Mouse (Mus musculus): ENCODE results near the gene Tyw1.

DNA sequence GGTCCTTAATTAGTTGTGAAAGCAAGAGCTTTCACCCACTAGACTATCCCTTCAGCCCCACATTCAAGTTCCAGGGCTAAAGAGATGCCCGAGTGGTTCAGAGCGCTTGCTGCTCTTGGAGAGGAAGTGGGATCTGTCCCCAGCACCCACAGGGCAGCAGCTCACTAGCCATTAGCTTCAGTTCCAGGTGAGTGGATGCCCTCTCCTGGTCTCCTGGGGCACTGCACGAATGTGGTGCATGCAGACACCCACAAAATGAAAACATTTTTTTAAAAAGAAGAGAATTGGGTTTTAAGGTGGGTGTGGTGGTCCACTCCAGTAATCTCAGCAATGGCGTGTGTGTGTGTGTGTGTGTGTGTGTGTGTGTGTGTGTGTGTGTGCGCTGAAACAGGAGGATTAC lies 40.7 kb downstream of the Tyw1 start:
- TF ChIP-seq POLR2A (IDR thresholded peaks at IDR 0.05; ENCODE audit: low read depth, low read length) (no peak), CTCF (IDR thresholded peaks at IDR 0.05; ENCODE audit: borderline replicate concordance, insufficient read depth, low read length) (no peak)

All from embryonic fibroblast, embryonic 13.5 days (primary cell).